Mouse (Mus musculus) stomach, postnatal 0 days (tissue): ENCODE results near the gene Rufy3.

ENCODE experiments used
- CTCF ChIP-seq: IDR thresholded peaks from 2 replicates; pipeline ENCODE4 v1.5.1; 2016; ENCODE audit warnings: antibody characterized with exemption, low read depth, mild to moderate bottlenecking, moderate library complexity
- EP300 ChIP-seq: optimal IDR thresholded peaks from 2 replicates; pipeline ENCODE3; 2016; ENCODE audit warnings: antibody characterized with exemption

DNA sequence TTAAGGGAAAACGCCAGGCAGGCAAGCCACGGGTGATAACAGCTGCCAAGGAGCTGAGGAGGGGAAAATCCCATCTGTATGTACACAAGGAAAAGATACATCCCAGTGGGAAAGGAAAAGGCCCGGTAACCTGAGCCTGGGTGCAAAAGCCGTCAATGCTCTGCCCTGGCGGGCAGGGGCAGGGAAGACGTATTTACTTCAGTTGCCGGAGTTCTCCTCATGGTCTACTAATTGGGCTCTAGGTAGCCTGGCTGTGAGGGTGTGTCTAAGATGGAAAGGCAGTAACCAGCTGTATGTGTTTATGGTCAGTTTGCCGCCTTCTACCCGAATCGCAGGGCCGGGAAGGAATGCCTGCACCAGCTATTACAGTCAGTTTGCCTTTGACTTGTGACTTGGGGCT is 64.3 kb downstream of the Rufy3 start:
- no peak for TF ChIP-seq EP300
- TF ChIP-seq CTCF = no peak
